Mouse (Mus musculus): ENCODE measurements around the gene Tns4. TPM values are rescaled to one million over a fixed set of nuclear protein-coding genes. Genes with fewer than 3 reads are reported as not detected.

Gene Tns4
- polyA plus RNA-seq, 1 experiment from 2014 or later = 0.67 TPM

GRCm38 (mm10) chr11:99068455-99068854 is 20.7 kb downstream of the Tns4 start:
- 87% methylated on average over 5 of the region's 5 CpGs for WGBS
- no peak for ATAC-seq (ENCODE audit: low FRiP score)
- Histone ChIP-seq H3K4me1 (ENCODE audit: control insufficient read depth, insufficient read depth, low read length) (no peaks in the 10 kb centered on the region), H3K27me3 (ENCODE audit: control insufficient read depth, insufficient read depth, low read length) (no peaks in the 10 kb centered on the region), H3K9me3 (ENCODE audit: control insufficient read depth, low read length) (no peaks in the 10 kb centered on the region), H3K27ac (ENCODE audit: low read depth, low read length) (no peak overlapping the region), H3K4me2 (no peak overlapping the region), H3K4me3 (ENCODE audit: low read depth, low read length) (no peak overlapping the region), H3K36me3 (ENCODE audit: control insufficient read depth, insufficient read depth, low read length) (no peaks in the 10 kb centered on the region), H3K9ac (ENCODE audit: low read length) (no peak overlapping the region)
- DNase-seq (ENCODE audit: low spot score, missing footprints) = no peak

- H3K27ac ChIP-seq (ENCODE audit: low read depth, low read length) = no peak overlapping the region
- H3K4me1 ChIP-seq (ENCODE audit: control insufficient read depth, insufficient read depth, low read length) = no peaks in the 10 kb centered on the region
Observed at GRCm38 (mm10) chr11:99067591-99067990, 21.5 kb downstream of the Tns4 start.

GRCm38 (mm10) chr11:99065979-99066378 is 23.1 kb downstream of the Tns4 start:
- DNase-seq (ENCODE audit: low spot score, missing footprints) = peak; percentile 96
- Histone ChIP-seq H3K9ac (ENCODE audit: low read length) (no peak overlapping the region), H3K4me3 (ENCODE audit: low read depth, low read length) (no peak overlapping the region), H3K4me1 (ENCODE audit: control insufficient read depth, insufficient read depth, low read length) (no peaks in the 10 kb centered on the region), H3K27ac (ENCODE audit: low read depth, low read length) (no peak overlapping the region), H3K27me3 (ENCODE audit: control insufficient read depth, insufficient read depth, low read length) (no peaks in the 10 kb centered on the region), H3K36me3 (ENCODE audit: control insufficient read depth, insufficient read depth, low read length) (no peaks in the 10 kb centered on the region), H3K4me2 (no peak overlapping the region), H3K9me3 (ENCODE audit: control insufficient read depth, low read length) (no peaks in the 10 kb centered on the region)
- peak; percentile 44; the same call in 1 of the 2 replicates for ATAC-seq (ENCODE audit: low FRiP score)
- 20% methylated on average over 2 of the region's 2 CpGs for WGBS

More at GRCm38 (mm10) chr11:99067591-99067990, 21.5 kb downstream of the Tns4 start:
- no peak overlapping the region for H3K9ac ChIP-seq (ENCODE audit: low read length)
- H3K36me3 ChIP-seq (ENCODE audit: control insufficient read depth, insufficient read depth, low read length) = no peaks in the 10 kb centered on the region
- ATAC-seq (ENCODE audit: low FRiP score) (no peak), DNase-seq (ENCODE audit: low spot score, missing footprints) (no peak)
- WGBS = 85% methylated on average over 8 of the region's 8 CpGs
- no peak overlapping the region for H3K4me3 ChIP-seq (ENCODE audit: low read depth, low read length)
- H3K4me2 ChIP-seq = no peak overlapping the region
- no peaks in the 10 kb centered on the region for H3K27me3 ChIP-seq (ENCODE audit: control insufficient read depth, insufficient read depth, low read length)
- H3K9me3 ChIP-seq (ENCODE audit: control insufficient read depth, low read length) = no peaks in the 10 kb centered on the region

- no peak for ATAC-seq (ENCODE audit: low FRiP score)
- H3K36me3 ChIP-seq (ENCODE audit: control insufficient read depth, insufficient read depth, low read length) = no peaks in the 10 kb centered on the region
- H3K9ac ChIP-seq (ENCODE audit: low read length) = no peak overlapping the region
- H3K27me3 ChIP-seq (ENCODE audit: control insufficient read depth, insufficient read depth, low read length) = no peaks in the 10 kb centered on the region
- no peaks in the 10 kb centered on the region for H3K9me3 ChIP-seq (ENCODE audit: control insufficient read depth, low read length)
- H3K4me2 ChIP-seq = no peak overlapping the region
- H3K4me1 ChIP-seq (ENCODE audit: control insufficient read depth, insufficient read depth, low read length) = no peaks in the 10 kb centered on the region
- H3K27ac ChIP-seq (ENCODE audit: low read depth, low read length) = no peak overlapping the region
- WGBS = 66% methylated on average over 3 of the region's 3 CpGs
- no peak overlapping the region for H3K4me3 ChIP-seq (ENCODE audit: low read depth, low read length)
- no peak for DNase-seq (ENCODE audit: low spot score, missing footprints)
Observed at GRCm38 (mm10) chr11:99065353-99065752, 23.8 kb downstream of the Tns4 start.

GRCm38 (mm10) chr11:99063406-99064131 is 25.5 kb downstream of the Tns4 start:
- ATAC-seq (ENCODE audit: low FRiP score) = no peak
- whole genome bisulfite sequencing = 39% methylated on average over 8 of the region's 8 CpGs
- Histone ChIP-seq H3K36me3 (ENCODE audit: control insufficient read depth, insufficient read depth, low read length) (no peaks in the 10 kb centered on the region), H3K4me3 (ENCODE audit: low read depth, low read length) (no peak overlapping the region), H3K4me1 (ENCODE audit: control insufficient read depth, insufficient read depth, low read length) (no peaks in the 10 kb centered on the region), H3K4me2 (no peak overlapping the region), H3K9ac (ENCODE audit: low read length) (peak overlapping the region; percentile 18; the same call in 1 of the 2 replicates), H3K9me3 (ENCODE audit: control insufficient read depth, low read length) (no peaks in the 10 kb centered on the region), H3K27ac (ENCODE audit: low read depth, low read length) (no peak overlapping the region), H3K27me3 (ENCODE audit: control insufficient read depth, insufficient read depth, low read length) (no peaks in the 10 kb centered on the region)
- DNase-seq (ENCODE audit: low spot score, missing footprints) = no peak

GRCm38 (mm10) chr11:99062661-99063060 is 26.4 kb downstream of the Tns4 start:
- H3K9me3 ChIP-seq (ENCODE audit: control insufficient read depth, low read length) = no peaks in the 10 kb centered on the region
- H3K4me1 ChIP-seq (ENCODE audit: control insufficient read depth, insufficient read depth, low read length) = no peaks in the 10 kb centered on the region
- H3K9ac ChIP-seq (ENCODE audit: low read length) = no peak overlapping the region
- H3K36me3 ChIP-seq (ENCODE audit: control insufficient read depth, insufficient read depth, low read length) = no peaks in the 10 kb centered on the region
- H3K27ac ChIP-seq (ENCODE audit: low read depth, low read length) = no peak overlapping the region
- ATAC-seq (ENCODE audit: low FRiP score) = no peak
- H3K27me3 ChIP-seq (ENCODE audit: control insufficient read depth, insufficient read depth, low read length) = no peaks in the 10 kb centered on the region
- no peak overlapping the region for H3K4me3 ChIP-seq (ENCODE audit: low read depth, low read length)
- 78% methylated on average over 7 of the region's 7 CpGs for WGBS
- H3K4me2 ChIP-seq = no peak overlapping the region
- no peak for DNase-seq (ENCODE audit: low spot score, missing footprints)

GRCm38 (mm10) chr11:99060435-99060834 is 28.7 kb downstream of the Tns4 start:
- ATAC-seq (ENCODE audit: low FRiP score) = no peak
- Histone ChIP-seq H3K4me3 (ENCODE audit: low read depth, low read length) (no peak overlapping the region), H3K9me3 (ENCODE audit: control insufficient read depth, low read length) (no peaks in the 10 kb centered on the region), H3K4me2 (no peak overlapping the region), H3K9ac (ENCODE audit: low read length) (no peak overlapping the region), H3K4me1 (ENCODE audit: control insufficient read depth, insufficient read depth, low read length) (peaks cover 8% of the 10 kb centered on the region), H3K27ac (ENCODE audit: low read depth, low read length) (no peak overlapping the region), H3K27me3 (ENCODE audit: control insufficient read depth, insufficient read depth, low read length) (no peaks in the 10 kb centered on the region), H3K36me3 (ENCODE audit: control insufficient read depth, insufficient read depth, low read length) (no peaks in the 10 kb centered on the region)
- 74% methylated on average over 3 of the region's 3 CpGs for WGBS
- DNase-seq (ENCODE audit: low spot score, missing footprints) = no peak

GRCm38 (mm10) chr11:99055571-99056452 is 33.3 kb downstream of the Tns4 start:
- H3K36me3 ChIP-seq (ENCODE audit: control insufficient read depth, insufficient read depth, low read length) = peaks cover 3% of the 10 kb centered on the region; the same call in 1 of the 2 replicates
- H3K9ac ChIP-seq (ENCODE audit: low read length) = no peak overlapping the region
- H3K27ac ChIP-seq (ENCODE audit: low read depth, low read length) = no peak overlapping the region; the same call in 1 of the 2 replicates
- WGBS = 8% methylated on average over 8 of the region's 8 CpGs
- ATAC-seq (ENCODE audit: low FRiP score) = no peak; the same call in 1 of the 2 replicates
- H3K4me1 ChIP-seq (ENCODE audit: control insufficient read depth, insufficient read depth, low read length) = peaks cover 12% of the 10 kb centered on the region
- H3K9me3 ChIP-seq (ENCODE audit: control insufficient read depth, low read length) = no peaks in the 10 kb centered on the region
- H3K4me2 ChIP-seq = no peak overlapping the region
- H3K4me3 ChIP-seq (ENCODE audit: low read depth, low read length) = no peak overlapping the region
- DNase-seq (ENCODE audit: low spot score, missing footprints) = peak; percentile 89
- no peaks in the 10 kb centered on the region for H3K27me3 ChIP-seq (ENCODE audit: control insufficient read depth, insufficient read depth, low read length)

GRCm38 (mm10) chr11:99055143-99055542 is 34.0 kb downstream of the Tns4 start:
- Histone ChIP-seq H3K9ac (ENCODE audit: low read length) (no peak overlapping the region), H3K9me3 (ENCODE audit: control insufficient read depth, low read length) (no peaks in the 10 kb centered on the region), H3K27me3 (ENCODE audit: control insufficient read depth, insufficient read depth, low read length) (no peaks in the 10 kb centered on the region), H3K27ac (ENCODE audit: low read depth, low read length) (no peak overlapping the region; the same call in 1 of the 2 replicates), H3K36me3 (ENCODE audit: control insufficient read depth, insufficient read depth, low read length) (peaks cover 3% of the 10 kb centered on the region; the same call in 1 of the 2 replicates), H3K4me3 (ENCODE audit: low read depth, low read length) (no peak overlapping the region), H3K4me1 (ENCODE audit: control insufficient read depth, insufficient read depth, low read length) (peaks cover 12% of the 10 kb centered on the region), H3K4me2 (no peak overlapping the region)
- DNase-seq (ENCODE audit: low spot score, missing footprints) = no peak
- no peak for ATAC-seq (ENCODE audit: low FRiP score)
- WGBS = 55% methylated on average over 4 of the region's 4 CpGs

Measured in midbrain, embryonic 11.5 days (tissue).